Mouse (Mus musculus): ENCODE results near the gene Tvp23b. TPM values are rescaled to one million over a fixed set of nuclear protein-coding genes. Genes with fewer than 3 reads are reported as not detected.

Gene Tvp23b
- polyA plus RNA-seq, 1 experiment from 2014 or later: 55.0 TPM

DNA sequence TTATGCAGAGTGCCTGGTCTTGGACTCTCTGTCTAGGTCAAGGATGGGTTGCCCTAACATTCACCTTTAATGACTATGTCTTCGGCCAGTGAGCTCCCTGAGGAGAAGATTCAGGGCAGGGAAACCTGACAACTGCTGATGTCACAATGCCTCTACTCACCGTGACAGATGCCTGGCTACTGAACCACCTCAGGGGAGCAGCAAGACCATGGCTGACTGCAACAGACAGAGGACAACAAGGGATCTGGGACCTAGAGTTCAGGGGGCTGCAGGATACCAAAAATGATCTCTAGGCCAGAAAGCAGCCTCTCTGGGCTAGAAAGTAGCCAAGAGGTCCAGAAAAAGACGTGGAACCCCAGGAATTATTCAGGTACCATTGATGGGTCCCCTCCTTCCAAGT lies 71.8 kb downstream of the Tvp23b start, which contains the start of gene Cdrt4:
Cdrt4 (plus strand) TSS at position 182 of the 400 bp plus-strand sequence.
- H3K9ac ChIP-seq (replicated peaks; ENCODE audit: low read depth, low read length): no peak within 1 kb of the TSS
- no peaks in the 10 kb centered on the region for H3K36me3 ChIP-seq (ENCODE audit: control insufficient read depth, insufficient read depth)
- H3K4me2 ChIP-seq (ENCODE audit: low read length): no peak within 1 kb of the TSS
- H3K4me3 ChIP-seq (replicated peaks; ENCODE audit: low read length): no peak within 1 kb of the TSS
- ATAC-seq: no peak
- H3K27ac ChIP-seq (ENCODE audit: low read length): no peak within 1 kb of the TSS
- no peaks in the 10 kb centered on the region for H3K4me1 ChIP-seq (replicated peaks; ENCODE audit: control insufficient read depth, insufficient read depth, low read length)
- H3K9me3 ChIP-seq (ENCODE audit: control insufficient read depth, low read length): no peaks in the 10 kb centered on the region
- H3K27me3 ChIP-seq (replicated peaks; ENCODE audit: control insufficient read depth, insufficient read depth, low read length): no peaks in the 10 kb centered on the region
- 80% methylated on average over 3 of the region's 3 CpGs for WGBS

DNA sequence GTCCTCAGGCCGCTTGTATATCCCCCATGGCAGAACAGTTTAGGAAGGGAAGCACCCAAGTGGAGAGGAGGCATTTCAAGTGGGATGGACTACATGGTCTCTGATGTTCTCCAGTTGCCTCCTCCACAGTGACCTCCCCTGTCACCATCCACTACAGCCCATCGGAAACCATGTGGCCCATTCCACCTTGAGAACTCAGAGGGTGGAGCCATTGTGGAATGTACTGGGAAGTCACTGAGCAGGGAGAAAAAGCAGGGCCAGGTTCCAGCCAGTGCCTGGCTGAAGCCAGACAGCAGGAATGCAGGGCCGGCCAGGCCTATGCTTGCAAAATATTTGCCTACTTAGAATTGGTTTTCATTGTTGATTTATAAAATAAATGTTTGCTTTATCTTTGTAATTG lies 75.5 kb downstream of the Tvp23b start:
- Histone ChIP-seq H3K4me2 (ENCODE audit: low read length) (no peak overlapping the region), H3K9ac (replicated peaks; ENCODE audit: low read depth, low read length) (no peak overlapping the region), H3K4me3 (replicated peaks; ENCODE audit: low read length) (no peak overlapping the region), H3K27me3 (replicated peaks; ENCODE audit: control insufficient read depth, insufficient read depth, low read length) (no peaks in the 10 kb centered on the region), H3K4me1 (replicated peaks; ENCODE audit: control insufficient read depth, insufficient read depth, low read length) (no peaks in the 10 kb centered on the region), H3K9me3 (ENCODE audit: control insufficient read depth, low read length) (no peaks in the 10 kb centered on the region), H3K27ac (ENCODE audit: low read length) (no peak overlapping the region), H3K36me3 (ENCODE audit: control insufficient read depth, insufficient read depth) (no peaks in the 10 kb centered on the region)
- WGBS: 100% methylated on average over 2 of the region's 3 CpGs
- no peak for ATAC-seq

DNA sequence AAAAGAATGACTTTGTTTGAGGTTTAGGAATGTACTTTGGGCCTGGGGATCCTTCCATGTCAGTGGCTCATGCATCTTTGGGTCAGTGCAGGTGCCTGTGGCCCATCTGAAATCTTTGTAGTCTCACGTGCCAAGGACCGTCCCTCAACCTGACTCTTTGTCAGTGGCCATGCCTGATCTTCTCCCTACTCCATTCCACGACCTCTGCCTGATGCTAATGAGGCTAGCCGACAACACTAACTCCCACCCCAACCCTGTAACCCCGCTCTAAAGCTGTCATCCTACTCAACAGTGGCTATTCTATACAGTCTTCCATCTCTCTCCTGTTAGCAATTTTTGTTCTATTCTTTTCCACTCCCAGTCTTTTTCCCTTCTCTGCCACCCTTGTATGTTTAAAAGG lies 75.9 kb downstream of the Tvp23b start:
- H3K4me2 ChIP-seq (ENCODE audit: low read length): no peak overlapping the region
- no peaks in the 10 kb centered on the region for H3K9me3 ChIP-seq (ENCODE audit: control insufficient read depth, low read length)
- no peak overlapping the region for H3K27ac ChIP-seq (ENCODE audit: low read length)
- 87% methylated on average over 5 of the region's 5 CpGs for WGBS
- ATAC-seq: no peak
- H3K27me3 ChIP-seq (replicated peaks; ENCODE audit: control insufficient read depth, insufficient read depth, low read length): no peaks in the 10 kb centered on the region
- no peaks in the 10 kb centered on the region for H3K4me1 ChIP-seq (replicated peaks; ENCODE audit: control insufficient read depth, insufficient read depth, low read length)
- no peaks in the 10 kb centered on the region for H3K36me3 ChIP-seq (ENCODE audit: control insufficient read depth, insufficient read depth)
- H3K9ac ChIP-seq (replicated peaks; ENCODE audit: low read depth, low read length): no peak overlapping the region
- H3K4me3 ChIP-seq (replicated peaks; ENCODE audit: low read length): no peak overlapping the region

DNA sequence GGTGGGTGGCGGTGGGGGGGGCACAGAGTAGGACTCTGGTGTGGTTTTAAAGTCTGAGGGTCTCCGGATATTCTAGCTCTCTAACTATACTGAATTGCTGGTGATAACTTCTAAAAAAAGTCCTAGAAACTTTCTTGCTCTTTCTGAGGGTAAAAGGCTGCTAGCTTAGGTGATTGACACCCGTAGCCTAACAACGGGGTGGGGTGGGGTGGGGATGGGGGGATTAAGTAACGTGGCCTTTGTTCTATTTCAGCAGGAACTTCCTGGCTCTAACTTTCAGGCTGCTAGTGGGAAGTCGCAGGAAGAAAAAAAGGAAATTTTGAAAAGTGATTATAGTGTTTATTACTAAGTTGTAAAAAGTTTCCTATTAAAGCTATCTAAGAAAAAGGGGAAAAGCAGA lies 76.5 kb downstream of the Tvp23b start:
- Histone ChIP-seq H3K27me3 (replicated peaks; ENCODE audit: control insufficient read depth, insufficient read depth, low read length) (no peaks in the 10 kb centered on the region), H3K4me2 (ENCODE audit: low read length) (no peak overlapping the region)
- 38% methylated on average over 6 of the region's 6 CpGs for WGBS

DNA sequence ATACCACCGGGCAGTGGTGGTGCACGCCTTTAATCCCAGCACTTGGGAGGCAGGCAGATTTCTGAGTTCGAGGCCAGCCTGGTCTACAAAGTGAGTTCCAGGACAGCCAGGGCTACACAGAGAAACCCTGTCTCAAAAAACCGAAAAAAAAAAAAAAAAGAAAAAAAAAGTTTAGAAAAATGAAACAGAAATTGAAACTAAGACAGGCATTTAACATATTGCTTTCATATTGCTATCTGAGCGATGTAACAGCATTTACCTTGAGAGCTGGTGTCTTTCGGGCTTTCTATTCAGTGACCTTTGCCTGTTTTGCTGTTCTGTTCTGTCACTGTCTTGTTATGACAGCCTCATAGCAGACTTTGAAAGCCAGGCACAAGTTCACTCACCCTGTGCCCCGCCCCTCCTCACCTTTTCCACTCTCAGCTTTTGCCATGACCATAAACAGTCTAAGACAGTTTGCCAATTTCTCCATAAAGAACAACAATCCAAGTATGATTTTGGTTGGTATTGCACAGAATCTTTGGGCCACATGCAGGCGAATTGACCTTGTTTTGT lies 78.4 kb downstream of the Tvp23b start:
- Histone ChIP-seq H3K27ac (ENCODE audit: low read length) (no peak overlapping the region), H3K4me2 (ENCODE audit: low read length) (no peak overlapping the region), H3K9ac (replicated peaks; ENCODE audit: low read depth, low read length) (no peak overlapping the region), H3K27me3 (replicated peaks; ENCODE audit: control insufficient read depth, insufficient read depth, low read length) (no peaks in the 10 kb centered on the region), H3K9me3 (ENCODE audit: control insufficient read depth, low read length) (no peaks in the 10 kb centered on the region), H3K4me3 (replicated peaks; ENCODE audit: low read length) (no peak overlapping the region), H3K36me3 (ENCODE audit: control insufficient read depth, insufficient read depth) (no peaks in the 10 kb centered on the region), H3K4me1 (replicated peaks; ENCODE audit: control insufficient read depth, insufficient read depth, low read length) (no peaks in the 10 kb centered on the region)
- 93% methylated on average over 8 of the region's 8 CpGs for WGBS
- no peak for ATAC-seq

More for the DNA sequence above, 76.5 kb downstream of the Tvp23b start:
- Histone ChIP-seq H3K4me1 (replicated peaks; ENCODE audit: control insufficient read depth, insufficient read depth, low read length) (no peaks in the 10 kb centered on the region), H3K4me3 (replicated peaks; ENCODE audit: low read length) (no peak overlapping the region), H3K9ac (replicated peaks; ENCODE audit: low read depth, low read length) (no peak overlapping the region), H3K9me3 (ENCODE audit: control insufficient read depth, low read length) (no peaks in the 10 kb centered on the region), H3K27ac (ENCODE audit: low read length) (no peak overlapping the region), H3K36me3 (ENCODE audit: control insufficient read depth, insufficient read depth) (no peaks in the 10 kb centered on the region)
- ATAC-seq: no peak

DNA sequence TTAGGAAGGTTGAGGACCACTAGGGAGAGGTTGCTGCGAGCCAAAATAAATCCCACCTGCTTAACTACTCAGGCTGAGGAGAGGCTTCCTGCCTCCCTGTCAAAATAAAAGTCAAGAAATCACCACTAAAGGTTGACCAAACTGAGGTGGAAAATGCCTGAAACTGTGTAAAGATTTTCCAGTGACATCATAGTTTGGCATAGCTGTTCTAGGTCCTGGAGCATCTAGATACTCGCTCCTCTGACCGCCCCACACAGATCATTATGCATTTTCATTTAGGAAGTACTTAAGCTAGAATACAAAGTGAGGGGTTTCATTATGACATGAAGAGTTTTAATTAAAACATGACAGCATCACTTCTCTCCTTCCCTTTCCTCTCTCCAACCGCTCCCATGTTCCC lies 84.0 kb downstream of the Tvp23b start:
- no peak overlapping the region for H3K4me3 ChIP-seq (replicated peaks; ENCODE audit: low read length)
- no peak overlapping the region for H3K9ac ChIP-seq (replicated peaks; ENCODE audit: low read depth, low read length)
- peaks cover 10% of the 10 kb centered on the region for H3K4me1 ChIP-seq (replicated peaks; ENCODE audit: control insufficient read depth, insufficient read depth, low read length)
- no peaks in the 10 kb centered on the region for H3K9me3 ChIP-seq (ENCODE audit: control insufficient read depth, low read length)
- H3K27ac ChIP-seq (ENCODE audit: low read length): no peak overlapping the region
- 80% methylated on average over 4 of the region's 4 CpGs for WGBS
- no peaks in the 10 kb centered on the region for H3K36me3 ChIP-seq (ENCODE audit: control insufficient read depth, insufficient read depth)
- ATAC-seq: no peak
- no peak overlapping the region for H3K4me2 ChIP-seq (ENCODE audit: low read length)
- no peaks in the 10 kb centered on the region for H3K27me3 ChIP-seq (replicated peaks; ENCODE audit: control insufficient read depth, insufficient read depth, low read length)

DNA sequence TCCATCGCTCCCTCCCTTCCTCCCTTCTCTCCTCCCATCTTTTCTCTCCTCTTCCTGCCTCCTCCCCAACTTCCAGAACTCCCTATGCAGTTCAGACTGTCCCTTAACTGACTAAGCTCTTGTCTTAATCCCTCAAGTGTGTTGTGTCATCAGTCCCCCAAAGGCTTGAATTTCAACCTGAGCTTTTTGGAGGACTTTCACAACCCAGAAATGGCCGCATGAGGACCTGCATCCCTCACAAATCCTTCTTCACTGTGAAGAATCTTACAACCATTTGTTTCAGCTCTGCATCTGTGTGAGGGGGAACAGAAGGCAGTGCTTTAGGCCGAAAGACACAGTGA lies 87.1 kb downstream of the Tvp23b start:
- H3K27me3 ChIP-seq (replicated peaks; ENCODE audit: control insufficient read depth, insufficient read depth, low read length): no peaks in the 10 kb centered on the region
- H3K27ac ChIP-seq (ENCODE audit: low read length): peak overlapping the region; percentile 82; the same call in 1 of the 2 replicates
- H3K4me3 ChIP-seq (replicated peaks; ENCODE audit: low read length): no peak overlapping the region
- WGBS: 44% methylated on average over 3 of the region's 3 CpGs
- no peak overlapping the region for H3K9ac ChIP-seq (replicated peaks; ENCODE audit: low read depth, low read length)
- H3K9me3 ChIP-seq (ENCODE audit: control insufficient read depth, low read length): no peaks in the 10 kb centered on the region
- no peaks in the 10 kb centered on the region for H3K36me3 ChIP-seq (ENCODE audit: control insufficient read depth, insufficient read depth)
- no peak; the same call in 1 of the 2 replicates for ATAC-seq
- no peak overlapping the region for H3K4me2 ChIP-seq (ENCODE audit: low read length)
- H3K4me1 ChIP-seq (replicated peaks; ENCODE audit: control insufficient read depth, insufficient read depth, low read length): peaks cover 10% of the 10 kb centered on the region

Other genes with a start within 250 kb of the Tvp23b start
- 9.7 and 10.6 TPM in 2 replicates for gene Lrrc75a, start 230.9 kb upstream of the Tvp23b start, polyA plus RNA-seq (2015; fragmentation: Nextera tagmentation; extraction: Ambion mirVana)
- gene Mmgt2, start 230.8 kb upstream of the Tvp23b start, polyA plus RNA-seq (2015; fragmentation: Nextera tagmentation; extraction: Ambion mirVana): 28.5 and 29.2 TPM in 2 replicates
- gene Zfp287, start 147.6 kb upstream of the Tvp23b start, polyA plus RNA-seq (2015; fragmentation: Nextera tagmentation; extraction: Ambion mirVana): 27.1 and 29.0 TPM in 2 replicates
- not detected in 2 replicates for gene Gm10428, start 126.4 kb upstream of the Tvp23b start, polyA plus RNA-seq (2015; fragmentation: Nextera tagmentation; extraction: Ambion mirVana)
- gene Zfp286, start 90.0 kb upstream of the Tvp23b start, polyA plus RNA-seq (2015; fragmentation: Nextera tagmentation; extraction: Ambion mirVana): 38.8 and 39.6 TPM in 2 replicates
- gene Trim16, start 59.2 kb upstream of the Tvp23b start, polyA plus RNA-seq (2015; fragmentation: Nextera tagmentation; extraction: Ambion mirVana): 4.8 and 5.8 TPM in 2 replicates
- gene Fbxw10, start 32.4 kb upstream of the Tvp23b start, polyA plus RNA-seq (2015; fragmentation: Nextera tagmentation; extraction: Ambion mirVana): 0.21 and 0.25 TPM in 2 replicates
- gene Cdrt4, start 71.7 kb downstream of the Tvp23b start, polyA plus RNA-seq (2015; fragmentation: Nextera tagmentation; extraction: Ambion mirVana): 0.36 TPM in 1 of 2 replicates, not detected in the other
- gene Tekt3, start 182.2 kb downstream of the Tvp23b start, polyA plus RNA-seq (2015; fragmentation: Nextera tagmentation; extraction: Ambion mirVana): not detected in 2 replicates
- 24.3 and 37.4 TPM in 2 replicates for gene Pmp22, start 249.5 kb downstream of the Tvp23b start, polyA plus RNA-seq (2015; fragmentation: Nextera tagmentation; extraction: Ambion mirVana)

All from forebrain, embryonic 16.5 days (tissue).